Mouse (Mus musculus) WW6 (cell line): ENCODE data around the gene Phyhd1.

Source experiments
- DNase-seq: peaks from one replicate; pipeline ENCODE4 v3.0.0-alpha.2; 2013; ENCODE audit warnings: low read depth, low spot score

The Phyhd1 gene

DNA sequence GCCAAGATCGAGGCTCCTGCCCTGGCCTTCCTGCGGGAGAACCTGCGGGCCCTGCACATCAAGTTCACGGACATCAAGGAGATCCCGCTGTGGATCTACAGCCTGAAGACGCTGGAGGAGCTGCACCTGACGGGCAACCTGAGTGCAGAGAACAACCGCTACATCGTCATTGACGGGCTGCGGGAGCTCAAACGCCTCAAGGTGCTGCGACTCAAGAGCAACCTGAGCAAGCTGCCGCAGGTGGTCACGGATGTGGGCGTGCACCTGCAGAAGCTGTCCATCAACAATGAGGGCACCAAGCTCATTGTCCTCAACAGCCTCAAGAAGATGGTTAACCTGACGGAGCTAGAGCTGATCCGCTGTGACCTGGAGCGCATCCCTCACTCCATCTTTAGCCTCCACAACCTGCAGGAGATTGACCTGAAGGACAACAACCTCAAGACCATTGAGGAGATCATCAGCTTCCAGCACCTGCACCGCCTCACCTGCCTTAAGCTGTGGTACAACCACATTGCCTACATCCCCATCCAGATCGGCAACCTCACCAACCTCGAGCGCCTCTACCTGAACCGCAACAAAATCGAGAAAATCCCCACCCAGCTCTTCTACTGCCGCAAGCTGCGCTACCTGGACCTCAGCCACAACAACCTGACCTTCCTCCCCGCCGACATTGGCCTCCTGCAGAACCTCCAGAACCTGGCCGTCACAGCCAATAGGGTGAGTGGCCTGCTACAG is 9.2 kb upstream of the Phyhd1 start:
- no peak for DNase-seq

- DNase-seq: no peak
Observed at GRCm38 (mm10) chr2:30257699-30258460, 8.1 kb upstream of the Phyhd1 start.

GRCm38 (mm10) chr2:30258600-30258999 is 7.4 kb upstream of the Phyhd1 start:
- no peak for DNase-seq

DNA sequence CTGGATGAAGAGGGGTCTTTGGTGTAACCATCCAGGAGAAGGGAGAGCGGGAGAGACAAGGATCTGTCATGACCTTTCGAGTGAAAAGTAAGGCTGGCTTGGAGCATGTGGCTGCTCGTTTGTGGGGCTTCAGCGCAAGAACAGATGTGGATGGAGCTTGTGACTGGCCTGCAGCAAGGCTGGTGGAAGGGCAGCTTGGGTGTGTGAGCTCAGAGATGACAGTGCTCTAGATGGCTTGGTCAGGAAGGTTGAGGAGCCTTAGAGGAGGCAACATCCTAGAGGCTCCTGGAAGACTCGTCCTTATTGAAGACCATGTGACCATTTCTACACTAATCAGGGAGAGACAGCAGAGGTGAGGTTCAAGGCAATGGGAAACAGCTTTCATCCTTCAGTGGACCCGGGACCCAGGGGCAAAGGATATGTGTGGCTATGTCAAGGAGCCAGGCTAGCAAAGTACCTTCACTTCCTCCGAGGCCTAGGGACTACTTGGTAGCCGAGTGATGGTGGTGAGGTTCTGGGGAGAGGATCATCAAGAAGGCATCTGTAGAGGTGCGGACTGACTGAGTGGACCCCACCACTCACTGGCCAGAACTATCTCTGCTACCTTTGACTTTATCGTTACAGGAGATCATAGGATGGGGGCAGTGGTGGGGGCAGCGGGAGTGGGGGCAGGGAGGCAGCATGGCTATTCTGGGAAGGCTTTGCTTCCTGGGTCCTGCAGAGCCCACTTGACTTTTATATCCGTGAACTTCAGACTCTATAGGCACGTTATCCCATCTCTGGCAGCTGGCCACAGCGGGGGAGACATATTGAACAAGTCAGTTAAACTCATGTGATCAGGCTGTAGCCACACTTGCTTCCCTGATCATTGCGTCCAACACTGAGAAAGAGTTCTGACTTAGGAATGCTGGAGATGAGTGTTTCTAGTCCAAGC is 6.6 kb upstream of the Phyhd1 start:
- no peak for DNase-seq

DNA sequence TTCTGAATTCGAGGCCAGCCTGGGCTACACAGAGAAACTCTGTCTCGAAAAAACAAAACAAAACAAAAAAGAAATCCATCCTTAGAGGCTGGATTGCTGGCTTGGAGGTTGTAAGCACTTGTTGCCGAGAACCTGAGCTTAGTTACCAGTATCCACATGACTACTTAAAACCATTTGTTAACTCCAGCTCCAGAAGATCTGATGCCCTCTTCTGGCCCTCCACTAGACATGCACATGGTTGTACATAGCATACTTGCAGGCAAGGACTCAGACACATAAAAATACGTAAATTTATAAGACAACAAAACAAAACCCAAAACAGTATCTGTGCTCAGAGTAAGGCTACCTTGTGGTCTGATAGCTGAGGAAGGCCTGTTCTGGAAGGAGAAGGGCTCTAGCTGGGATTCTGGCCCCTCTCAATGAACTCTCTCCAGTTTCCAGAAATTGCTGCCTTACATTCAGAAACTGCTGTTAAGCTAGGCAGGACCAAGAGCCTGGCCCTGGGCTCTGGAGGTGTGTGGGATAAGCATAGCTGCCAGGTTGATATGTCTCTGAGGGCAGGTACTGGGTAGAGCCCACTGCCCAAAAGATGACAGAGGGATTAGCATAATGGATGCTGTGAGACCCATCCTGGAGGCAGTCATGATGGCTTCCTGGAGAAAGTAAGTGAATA is 4.8 kb upstream of the Phyhd1 start:
- no peak for DNase-seq

- no peak for DNase-seq
Observed at GRCm38 (mm10) chr2:30261921-30262839, 3.8 kb upstream of the Phyhd1 start.

- DNase-seq: no peak
Observed at GRCm38 (mm10) chr2:30262840-30263441, 3.1 kb upstream of the Phyhd1 start.

GRCm38 (mm10) chr2:30263811-30264210 is 2.2 kb upstream of the Phyhd1 start:
- DNase-seq: no peak

DNA sequence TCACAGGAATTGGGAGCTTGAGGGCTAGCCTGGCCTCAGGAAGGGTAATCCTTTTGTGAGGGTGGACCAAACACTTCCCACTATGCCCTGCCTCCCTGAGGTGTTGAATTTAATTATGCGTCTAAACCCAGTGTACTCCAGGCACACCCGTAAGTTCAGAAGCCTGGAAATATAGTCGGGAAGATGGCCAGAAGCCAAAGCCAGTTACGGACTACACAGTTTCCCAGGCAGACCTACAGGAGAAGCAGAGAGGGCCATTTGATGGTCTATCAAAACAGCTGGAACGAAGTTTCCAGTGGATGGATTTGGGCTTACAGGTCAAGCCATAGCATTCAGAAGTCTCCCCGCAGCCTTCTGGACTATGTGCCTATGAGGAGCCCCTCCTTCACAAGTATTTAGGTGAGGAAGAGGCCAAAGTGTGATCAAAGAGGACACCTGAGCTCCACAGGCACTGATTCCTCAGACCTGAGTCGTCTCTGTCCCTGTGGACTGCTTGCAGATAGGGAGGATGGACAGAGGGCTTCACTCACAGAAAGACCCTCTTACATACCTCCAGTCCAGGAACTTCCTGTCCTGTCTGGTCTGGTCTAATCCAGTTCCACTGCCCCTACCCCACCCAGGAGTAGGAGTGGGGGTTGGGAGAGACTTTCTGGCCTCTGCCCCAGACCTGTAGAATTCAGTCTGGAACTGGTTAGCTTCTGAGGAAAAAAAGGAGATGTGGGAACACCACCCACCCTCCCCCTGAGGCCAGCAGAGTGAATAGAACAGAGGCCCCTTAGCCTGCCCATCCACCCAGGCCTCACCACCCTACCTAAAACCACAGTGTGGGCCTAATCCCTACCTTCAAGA is 1.1 kb upstream of the Phyhd1 start:
- DNase-seq: no peak

GRCm38 (mm10) chr2:30266392-30266941 is 464 bp downstream of the Phyhd1 start:
- DNase-seq: no peak

DNA sequence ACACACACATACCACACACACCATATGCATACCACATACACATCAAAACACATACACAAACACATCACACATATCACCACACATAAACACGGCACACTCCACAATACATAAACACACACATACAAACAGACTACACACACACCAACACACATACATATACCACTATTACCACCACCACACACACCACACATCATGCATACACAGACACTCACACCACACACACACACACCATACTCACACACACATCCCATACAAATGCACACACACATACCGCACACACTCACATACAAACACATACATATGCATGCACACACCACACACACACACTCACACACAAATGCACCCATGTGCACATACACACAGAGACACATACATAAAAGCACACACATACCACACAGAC is 1.5 kb downstream of the Phyhd1 start:
- no peak for DNase-seq

DNA sequence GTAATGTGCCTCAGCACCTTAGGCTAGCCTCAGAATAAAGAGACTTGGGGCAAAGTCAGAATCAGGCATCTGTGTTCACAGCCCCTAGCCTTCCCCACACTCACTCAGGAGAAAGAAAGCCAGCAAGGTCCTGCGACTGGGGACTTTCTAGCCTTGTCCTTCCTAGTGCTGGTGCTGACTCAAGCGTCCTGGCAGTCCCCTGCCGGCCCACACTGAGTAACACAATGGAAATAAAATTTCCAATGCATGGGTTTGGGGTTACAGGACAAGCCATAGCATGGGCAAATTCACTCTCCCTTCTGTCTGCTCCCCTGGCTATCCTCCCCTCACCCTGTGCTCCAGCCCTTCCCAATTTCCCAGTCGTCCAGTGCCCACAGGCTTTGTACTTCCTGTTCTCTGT is 2.4 kb downstream of the Phyhd1 start:
- DNase-seq: no peak

- no peak for DNase-seq
Observed at GRCm38 (mm10) chr2:30269241-30269990, 3.4 kb downstream of the Phyhd1 start.

DNA sequence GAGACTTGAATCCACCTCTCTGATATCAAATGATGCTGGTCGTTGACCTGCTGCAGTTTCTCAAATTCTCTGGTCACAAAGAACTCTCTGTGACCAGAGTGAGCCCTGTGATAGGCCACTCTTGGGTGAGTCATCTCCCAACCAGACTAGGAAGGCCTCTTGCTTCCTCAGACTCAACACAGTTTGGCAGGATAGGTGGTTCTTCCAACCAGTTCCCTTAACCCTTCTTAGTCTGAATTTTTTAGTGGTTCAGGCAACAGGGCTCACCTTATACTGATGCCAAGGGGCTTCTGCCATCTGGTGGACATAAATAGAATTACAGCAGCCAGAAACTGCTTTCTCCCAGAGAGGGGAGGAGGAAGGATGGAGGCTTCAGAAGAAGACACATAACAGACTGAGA is 4.1 kb downstream of the Phyhd1 start:
- no peak for DNase-seq

DNA sequence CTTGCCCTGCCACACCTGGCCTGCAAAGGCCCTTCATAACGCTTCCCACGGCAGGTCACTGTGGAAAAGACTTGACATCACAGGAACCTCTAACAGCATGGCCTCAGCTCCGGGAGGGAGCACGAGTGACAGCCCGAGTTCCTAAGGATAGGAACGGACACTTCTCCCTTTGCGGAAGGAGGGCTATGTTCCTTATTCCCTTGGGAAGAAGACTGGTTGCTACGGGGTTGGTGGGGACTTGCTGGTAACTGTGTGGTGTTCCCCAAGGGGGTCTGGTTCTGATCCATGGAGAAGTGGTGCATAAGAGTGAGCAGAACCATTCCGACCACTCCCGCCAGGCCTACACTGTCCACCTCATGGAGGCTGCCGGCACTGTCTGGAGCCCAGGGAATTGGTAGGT is 14.7 kb downstream of the Phyhd1 start, which contains the start of gene Gm28038:
TSS of gene Gm28038 (plus strand) at position 301 of the 400 bp plus-strand sequence.
- no peak for DNase-seq

DNA sequence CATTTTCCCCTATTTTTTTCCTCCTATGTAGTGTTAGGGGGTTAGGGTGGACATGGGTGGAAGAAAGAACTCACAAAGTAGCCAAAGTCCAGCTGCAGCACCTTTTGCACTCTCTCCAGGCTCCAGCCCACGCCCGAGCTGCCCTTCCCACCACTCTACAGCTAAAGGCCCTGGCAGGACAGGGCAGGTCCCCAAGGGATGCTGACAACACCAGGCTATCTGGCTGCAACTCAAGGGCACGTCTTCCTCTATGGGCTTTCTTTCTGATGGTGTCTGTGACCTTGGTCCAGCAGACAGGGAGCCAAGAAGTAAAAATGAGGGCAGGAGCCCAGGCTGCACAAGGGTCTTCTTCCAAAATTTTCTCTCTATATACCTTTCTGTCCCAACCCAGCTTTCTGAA is 15.6 kb downstream of the Phyhd1 start:
- DNase-seq: no peak

- DNase-seq: no peak
Observed at GRCm38 (mm10) chr2:30283193-30283592, 17.2 kb downstream of the Phyhd1 start.

DNA sequence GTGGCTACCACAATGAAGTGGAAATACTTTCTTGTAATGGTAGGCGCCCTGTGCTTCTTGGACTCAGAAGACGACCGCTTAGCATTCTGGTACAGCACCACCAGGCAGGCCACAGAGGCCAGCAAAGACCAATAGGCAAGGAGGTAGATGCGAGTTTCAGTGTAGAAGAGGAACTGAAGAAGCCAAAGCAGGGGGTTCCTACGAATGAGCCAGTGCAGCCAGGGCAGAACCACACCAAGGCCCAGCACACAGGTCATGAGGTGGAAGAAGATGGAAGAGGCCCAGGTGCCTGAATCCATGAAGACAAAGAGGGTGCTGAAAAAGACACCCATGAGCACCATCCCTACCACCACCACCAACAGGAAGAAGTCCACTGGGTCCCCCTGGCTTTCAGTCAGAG is 19.0 kb downstream of the Phyhd1 start:
- no peak for DNase-seq
